Mouse (Mus musculus): ENCODE data around the gene Cacna1a. TPM values are rescaled to one million over a fixed set of nuclear protein-coding genes. Genes with fewer than 3 reads are reported as not detected.

The Cacna1a gene
- polyA plus RNA-seq, 1 experiment from 2014 or later = 5.1 TPM

DNA sequence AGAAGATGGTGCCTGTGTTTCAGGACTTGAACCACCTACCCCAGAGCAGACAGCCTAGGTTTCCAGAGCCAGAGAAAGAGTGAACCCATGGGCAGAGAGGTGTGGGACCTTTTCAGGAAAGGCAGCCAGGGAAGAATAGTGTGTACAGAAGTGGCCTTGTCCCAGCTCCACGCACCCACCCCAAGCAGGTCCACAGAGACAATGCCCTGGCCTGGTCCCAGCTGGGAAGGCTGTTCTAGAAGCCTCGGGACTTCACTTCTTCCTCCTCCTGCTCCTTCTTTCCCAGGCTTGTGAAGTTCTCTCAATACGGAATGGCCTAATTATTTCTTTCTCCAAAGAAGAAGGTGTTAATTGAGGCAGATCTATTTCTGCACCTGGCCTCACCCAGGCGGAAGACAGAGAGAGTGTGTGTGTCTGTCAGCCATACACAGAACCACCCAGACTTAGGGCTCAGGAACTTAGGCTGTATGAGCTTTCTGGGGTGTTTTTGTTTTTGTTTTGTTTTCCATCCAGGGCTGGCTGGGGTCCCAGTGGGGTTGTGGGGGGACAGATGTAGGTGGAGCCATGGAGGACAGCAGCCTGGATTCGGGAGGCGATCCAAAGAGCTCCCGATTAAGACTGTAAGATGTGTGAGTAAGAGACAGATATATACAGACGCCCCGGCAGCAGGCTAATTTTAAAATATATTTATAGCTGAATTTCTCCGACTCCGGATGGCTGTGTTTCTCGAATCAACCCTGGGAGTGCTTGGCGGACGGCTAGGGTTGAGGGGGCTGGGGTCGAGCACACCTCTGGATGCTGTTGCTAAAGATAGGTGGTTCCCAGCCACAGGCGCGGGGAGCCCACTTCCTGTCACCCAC lies 131.8 kb downstream of the Cacna1a start:
- WGBS = 63% methylated on average over 17 of the region's 17 CpGs
- Histone ChIP-seq H3K4me3 (ENCODE audit: low read depth, low read length) (no peak overlapping the region), H3K9ac (ENCODE audit: low read length) (no peak overlapping the region), H3K4me2 (ENCODE audit: low read length) (no peak overlapping the region), H3K36me3 (ENCODE audit: control insufficient read depth, insufficient read depth, low read length) (no peaks in the 10 kb centered on the region), H3K27ac (ENCODE audit: low read depth) (no peak overlapping the region), H3K27me3 (replicated peaks; ENCODE audit: control insufficient read depth, insufficient read depth, low read length) (no peaks in the 10 kb centered on the region), H3K4me1 (replicated peaks; ENCODE audit: control insufficient read depth, insufficient read depth, low read length) (no peaks in the 10 kb centered on the region), H3K9me3 (ENCODE audit: control insufficient read depth, low read length) (no peaks in the 10 kb centered on the region)
- ATAC-seq (replicated peaks; ENCODE audit: low FRiP score, low TSS enrichment, low read depth) (no peak), DNase-seq (ENCODE audit: low spot score) (no peak)

DNA sequence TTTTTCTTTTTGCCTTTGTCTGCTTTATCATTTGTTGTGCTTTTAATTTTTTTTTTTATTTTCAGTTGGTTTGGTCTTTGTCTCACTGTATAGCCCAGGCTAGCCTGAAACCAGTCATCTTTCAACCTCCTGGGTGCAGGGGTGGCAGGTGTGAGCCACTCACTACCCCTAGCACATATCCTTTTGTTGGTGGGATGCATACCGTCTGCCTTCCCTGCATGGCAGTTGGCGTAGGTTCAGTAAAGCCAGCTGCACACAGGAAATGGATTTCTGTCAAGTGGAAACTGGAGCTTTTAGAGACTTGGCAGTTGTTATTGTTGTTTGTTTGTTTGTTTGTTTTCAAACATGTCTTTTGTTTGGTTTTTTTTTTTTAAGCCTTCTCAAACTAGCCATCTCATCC lies 132.8 kb downstream of the Cacna1a start:
- Histone ChIP-seq H3K27me3 (replicated peaks; ENCODE audit: control insufficient read depth, insufficient read depth, low read length) (no peaks in the 10 kb centered on the region), H3K36me3 (ENCODE audit: control insufficient read depth, insufficient read depth, low read length) (no peaks in the 10 kb centered on the region), H3K9me3 (ENCODE audit: control insufficient read depth, low read length) (peaks cover 3% of the 10 kb centered on the region; the same call in 1 of the 2 replicates), H3K4me1 (replicated peaks; ENCODE audit: control insufficient read depth, insufficient read depth, low read length) (no peaks in the 10 kb centered on the region), H3K27ac (ENCODE audit: low read depth) (no peak overlapping the region), H3K4me2 (ENCODE audit: low read length) (no peak overlapping the region), H3K4me3 (ENCODE audit: low read depth, low read length) (no peak overlapping the region), H3K9ac (ENCODE audit: low read length) (no peak overlapping the region)
- ATAC-seq (replicated peaks; ENCODE audit: low FRiP score, low TSS enrichment, low read depth) = no peak
- no peak for DNase-seq (ENCODE audit: low spot score)
- WGBS = 66% methylated on average over 2 of the region's 2 CpGs

DNA sequence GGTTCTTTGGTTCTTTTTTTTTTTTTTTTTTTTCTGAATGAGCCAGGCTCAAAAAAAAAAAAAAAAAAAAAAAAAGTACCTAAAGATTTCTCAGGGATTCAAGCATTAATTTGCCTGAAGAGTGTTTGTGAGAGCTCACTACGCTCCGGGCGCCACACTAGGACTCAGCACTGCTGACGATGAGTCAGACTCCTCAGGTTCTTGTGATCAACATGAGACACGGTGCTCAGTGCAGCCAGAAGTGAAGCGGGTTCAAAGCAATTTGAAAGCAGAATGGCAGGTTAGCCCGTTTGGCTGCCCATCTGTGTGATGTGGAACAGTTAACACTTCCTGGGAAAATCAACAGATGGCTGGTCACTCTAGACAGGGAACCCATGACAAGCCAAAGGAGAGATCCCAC lies 139.8 kb downstream of the Cacna1a start:
- Histone ChIP-seq H3K27me3 (replicated peaks; ENCODE audit: control insufficient read depth, insufficient read depth, low read length) (no peaks in the 10 kb centered on the region), H3K36me3 (ENCODE audit: control insufficient read depth, insufficient read depth, low read length) (no peaks in the 10 kb centered on the region), H3K4me2 (ENCODE audit: low read length) (no peak overlapping the region), H3K9me3 (ENCODE audit: control insufficient read depth, low read length) (peaks cover 3% of the 10 kb centered on the region; the same call in 1 of the 2 replicates), H3K4me1 (replicated peaks; ENCODE audit: control insufficient read depth, insufficient read depth, low read length) (no peaks in the 10 kb centered on the region), H3K27ac (ENCODE audit: low read depth) (no peak overlapping the region), H3K9ac (ENCODE audit: low read length) (no peak overlapping the region), H3K4me3 (ENCODE audit: low read depth, low read length) (no peak overlapping the region)
- ATAC-seq (replicated peaks; ENCODE audit: low FRiP score, low TSS enrichment, low read depth) = no peak
- WGBS = 88% methylated on average over 7 of the region's 7 CpGs
- no peak for DNase-seq (ENCODE audit: low spot score)

DNA sequence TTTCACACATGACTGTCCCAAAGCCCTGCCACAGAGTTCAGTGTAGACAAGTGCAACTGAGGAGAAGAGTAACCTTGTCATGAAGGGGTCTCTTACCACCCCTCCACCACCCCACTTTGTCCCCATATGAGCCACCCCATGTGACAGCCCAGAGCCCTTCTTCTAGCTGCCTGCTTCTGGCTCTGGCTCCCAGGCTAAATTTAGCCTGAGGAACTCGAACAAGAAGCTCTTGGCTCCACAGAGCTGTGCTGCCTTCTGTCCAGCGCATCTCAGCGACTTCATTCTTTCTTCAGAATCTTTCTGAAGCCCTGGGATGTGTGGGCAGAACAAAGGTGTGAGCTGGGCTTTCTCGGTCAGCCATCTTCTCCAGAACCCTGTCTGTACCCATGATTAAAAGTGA lies 141.3 kb downstream of the Cacna1a start:
- ATAC-seq (replicated peaks; ENCODE audit: low FRiP score, low TSS enrichment, low read depth) (no peak), DNase-seq (ENCODE audit: low spot score) (no peak)
- H3K27ac ChIP-seq (ENCODE audit: low read depth) = no peak overlapping the region
- no peaks in the 10 kb centered on the region for H3K4me1 ChIP-seq (replicated peaks; ENCODE audit: control insufficient read depth, insufficient read depth, low read length)
- no peaks in the 10 kb centered on the region for H3K36me3 ChIP-seq (ENCODE audit: control insufficient read depth, insufficient read depth, low read length)
- no peak overlapping the region for H3K4me2 ChIP-seq (ENCODE audit: low read length)
- no peak overlapping the region for H3K4me3 ChIP-seq (ENCODE audit: low read depth, low read length)
- H3K9me3 ChIP-seq (ENCODE audit: control insufficient read depth, low read length) = peaks cover 3% of the 10 kb centered on the region; the same call in 1 of the 2 replicates
- H3K27me3 ChIP-seq (replicated peaks; ENCODE audit: control insufficient read depth, insufficient read depth, low read length) = no peaks in the 10 kb centered on the region
- WGBS = 71% methylated on average over 4 of the region's 4 CpGs
- H3K9ac ChIP-seq (ENCODE audit: low read length) = no peak overlapping the region

DNA sequence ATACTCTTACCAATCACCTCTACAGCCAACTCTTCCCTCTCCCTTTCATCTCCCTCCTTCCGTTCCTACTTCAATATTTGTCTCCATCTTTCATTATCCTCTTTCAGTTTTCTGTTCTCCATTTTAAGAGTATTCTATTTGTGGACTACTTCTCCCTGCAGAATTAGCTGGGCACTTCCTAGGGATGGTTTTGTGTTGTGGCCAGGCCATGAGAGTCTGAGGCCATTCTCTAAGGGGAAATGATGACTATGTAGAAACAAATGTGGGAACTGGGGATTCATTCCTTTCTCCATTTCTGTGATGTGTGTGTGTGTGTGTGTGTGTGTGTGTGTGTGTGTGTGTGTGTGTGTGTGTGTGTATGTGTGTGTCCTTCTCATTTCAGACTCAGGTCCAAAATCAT lies 144.5 kb downstream of the Cacna1a start:
- Histone ChIP-seq H3K36me3 (ENCODE audit: control insufficient read depth, insufficient read depth, low read length) (no peaks in the 10 kb centered on the region), H3K27me3 (replicated peaks; ENCODE audit: control insufficient read depth, insufficient read depth, low read length) (no peaks in the 10 kb centered on the region), H3K9ac (ENCODE audit: low read length) (no peak overlapping the region), H3K4me2 (ENCODE audit: low read length) (no peak overlapping the region), H3K27ac (ENCODE audit: low read depth) (no peak overlapping the region), H3K9me3 (ENCODE audit: control insufficient read depth, low read length) (no peaks in the 10 kb centered on the region), H3K4me3 (ENCODE audit: low read depth, low read length) (no peak overlapping the region), H3K4me1 (replicated peaks; ENCODE audit: control insufficient read depth, insufficient read depth, low read length) (no peaks in the 10 kb centered on the region)
- ATAC-seq (replicated peaks; ENCODE audit: low FRiP score, low TSS enrichment, low read depth) = no peak
- 100% methylated on average over 1 of the region's 1 CpGs for WGBS
- DNase-seq (ENCODE audit: low spot score) = no peak

DNA sequence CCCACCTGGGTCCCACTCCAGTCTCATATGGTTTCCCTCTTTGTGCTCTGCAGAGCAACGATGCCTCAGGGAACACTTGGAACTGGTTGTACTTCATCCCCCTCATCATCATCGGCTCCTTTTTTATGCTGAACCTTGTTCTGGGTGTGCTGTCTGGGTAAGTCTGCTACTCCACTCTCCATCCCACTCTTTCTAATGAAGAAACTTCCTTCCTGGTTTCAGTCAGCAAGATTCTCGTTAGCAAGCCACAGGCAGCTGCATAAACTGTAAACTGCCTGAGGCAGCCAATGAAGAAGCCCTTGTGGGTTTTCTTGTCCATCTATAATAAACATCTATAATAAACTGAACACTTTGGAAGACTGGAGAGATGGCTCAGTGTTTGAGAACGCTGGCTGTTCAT lies 145.1 kb downstream of the Cacna1a start:
- WGBS = 82% methylated on average over 4 of the region's 4 CpGs
- H3K36me3 ChIP-seq (ENCODE audit: control insufficient read depth, insufficient read depth, low read length) = no peaks in the 10 kb centered on the region
- no peak for ATAC-seq (replicated peaks; ENCODE audit: low FRiP score, low TSS enrichment, low read depth)

DNA sequence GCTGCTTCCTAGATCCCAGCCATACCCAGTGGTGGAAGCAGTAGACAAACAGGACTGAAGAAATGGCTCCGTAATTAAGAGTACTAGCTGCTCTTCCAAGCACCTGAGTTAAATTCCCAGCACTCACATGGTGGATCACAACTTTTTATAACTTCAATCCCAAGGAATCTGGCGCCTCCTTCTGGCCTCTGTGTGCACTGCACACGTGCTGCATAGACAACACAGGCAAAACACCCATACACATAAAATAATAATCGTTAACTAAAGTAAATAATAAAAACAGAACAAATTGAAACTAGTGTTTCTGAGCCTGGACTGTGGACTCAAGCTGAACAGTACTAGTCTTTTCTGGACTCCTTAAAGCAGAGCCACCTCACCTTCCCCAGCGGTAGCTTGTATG lies 148.7 kb downstream of the Cacna1a start:
- Histone ChIP-seq H3K4me2 (ENCODE audit: low read length) (no peak overlapping the region), H3K4me3 (ENCODE audit: low read depth, low read length) (no peak overlapping the region), H3K9me3 (ENCODE audit: control insufficient read depth, low read length) (no peaks in the 10 kb centered on the region), H3K36me3 (ENCODE audit: control insufficient read depth, insufficient read depth, low read length) (no peaks in the 10 kb centered on the region), H3K27me3 (replicated peaks; ENCODE audit: control insufficient read depth, insufficient read depth, low read length) (no peaks in the 10 kb centered on the region), H3K27ac (ENCODE audit: low read depth) (no peak overlapping the region), H3K4me1 (replicated peaks; ENCODE audit: control insufficient read depth, insufficient read depth, low read length) (no peaks in the 10 kb centered on the region), H3K9ac (ENCODE audit: low read length) (no peak overlapping the region)
- WGBS = 80% methylated on average over 5 of the region's 5 CpGs
- no peak for DNase-seq (ENCODE audit: low spot score)
- no peak for ATAC-seq (replicated peaks; ENCODE audit: low FRiP score, low TSS enrichment, low read depth)

More for the DNA sequence above, 145.1 kb downstream of the Cacna1a start:
- Histone ChIP-seq H3K27me3 (replicated peaks; ENCODE audit: control insufficient read depth, insufficient read depth, low read length) (no peaks in the 10 kb centered on the region), H3K4me1 (replicated peaks; ENCODE audit: control insufficient read depth, insufficient read depth, low read length) (no peaks in the 10 kb centered on the region), H3K27ac (ENCODE audit: low read depth) (no peak overlapping the region), H3K9ac (ENCODE audit: low read length) (no peak overlapping the region), H3K4me3 (ENCODE audit: low read depth, low read length) (no peak overlapping the region), H3K9me3 (ENCODE audit: control insufficient read depth, low read length) (no peaks in the 10 kb centered on the region), H3K4me2 (ENCODE audit: low read length) (no peak overlapping the region)
- DNase-seq (ENCODE audit: low spot score) = no peak

DNA sequence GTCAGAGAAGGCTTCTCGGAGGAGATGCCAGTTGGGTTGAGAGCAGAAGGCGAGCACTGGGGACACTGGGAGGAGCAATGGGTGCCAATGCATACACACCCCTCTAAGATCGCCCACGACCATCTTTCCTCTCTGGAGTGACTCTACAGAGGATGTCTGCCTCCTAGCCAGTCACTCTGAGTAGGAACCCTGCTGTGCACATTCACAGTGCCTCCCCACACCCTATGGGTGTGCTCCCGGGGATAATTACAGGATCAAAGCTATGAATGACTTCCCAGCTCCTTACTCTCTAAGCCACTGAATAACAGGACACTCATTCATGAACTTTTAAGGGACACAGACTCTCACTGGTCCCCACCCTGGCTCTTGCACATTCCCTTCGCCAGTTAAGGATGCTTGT lies 151.1 kb downstream of the Cacna1a start:
- no peaks in the 10 kb centered on the region for H3K27me3 ChIP-seq (replicated peaks; ENCODE audit: control insufficient read depth, insufficient read depth, low read length)
- ATAC-seq (replicated peaks; ENCODE audit: low FRiP score, low TSS enrichment, low read depth) = no peak
- 49% methylated on average over 6 of the region's 6 CpGs for WGBS

DNA sequence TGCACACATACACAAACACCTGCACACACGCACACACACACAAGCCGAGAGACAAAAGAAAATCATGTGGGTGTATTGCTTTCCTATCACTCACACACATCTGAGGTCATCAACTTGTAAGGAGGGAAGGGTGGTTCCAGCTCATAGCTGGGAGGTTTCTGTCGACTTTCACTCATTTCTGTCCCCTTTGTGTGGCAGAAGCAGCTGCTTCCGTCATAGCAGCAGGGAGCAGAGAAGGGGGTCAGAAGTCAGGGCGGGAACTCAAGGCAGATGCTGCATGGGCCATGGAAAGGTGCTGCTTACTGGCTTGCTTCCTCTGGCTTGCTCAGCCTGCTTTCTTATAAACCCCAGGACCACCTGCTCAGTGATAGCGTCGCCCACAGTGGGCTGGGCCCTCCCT lies 154.2 kb downstream of the Cacna1a start:
- WGBS = 74% methylated on average over 7 of the region's 7 CpGs
- ATAC-seq (replicated peaks; ENCODE audit: low FRiP score, low TSS enrichment, low read depth) (no peak), DNase-seq (ENCODE audit: low spot score) (no peak)
- Histone ChIP-seq H3K4me1 (replicated peaks; ENCODE audit: control insufficient read depth, insufficient read depth, low read length) (no peaks in the 10 kb centered on the region), H3K4me3 (ENCODE audit: low read depth, low read length) (no peak overlapping the region), H3K27me3 (replicated peaks; ENCODE audit: control insufficient read depth, insufficient read depth, low read length) (no peaks in the 10 kb centered on the region), H3K4me2 (ENCODE audit: low read length) (no peak overlapping the region), H3K27ac (ENCODE audit: low read depth) (no peak overlapping the region), H3K9me3 (ENCODE audit: control insufficient read depth, low read length) (no peaks in the 10 kb centered on the region), H3K9ac (ENCODE audit: low read length) (no peak overlapping the region), H3K36me3 (ENCODE audit: control insufficient read depth, insufficient read depth, low read length) (no peaks in the 10 kb centered on the region)

More for the DNA sequence above, 151.1 kb downstream of the Cacna1a start:
- Histone ChIP-seq H3K4me2 (ENCODE audit: low read length) (no peak overlapping the region), H3K27ac (ENCODE audit: low read depth) (no peak overlapping the region), H3K36me3 (ENCODE audit: control insufficient read depth, insufficient read depth, low read length) (no peaks in the 10 kb centered on the region), H3K9me3 (ENCODE audit: control insufficient read depth, low read length) (no peaks in the 10 kb centered on the region), H3K4me3 (ENCODE audit: low read depth, low read length) (no peak overlapping the region), H3K4me1 (replicated peaks; ENCODE audit: control insufficient read depth, insufficient read depth, low read length) (no peaks in the 10 kb centered on the region), H3K9ac (ENCODE audit: low read length) (no peak overlapping the region)
- no peak for DNase-seq (ENCODE audit: low spot score)
